ENCODE assay signal across 8 mouse cellular contexts in the genomic region with DNA sequence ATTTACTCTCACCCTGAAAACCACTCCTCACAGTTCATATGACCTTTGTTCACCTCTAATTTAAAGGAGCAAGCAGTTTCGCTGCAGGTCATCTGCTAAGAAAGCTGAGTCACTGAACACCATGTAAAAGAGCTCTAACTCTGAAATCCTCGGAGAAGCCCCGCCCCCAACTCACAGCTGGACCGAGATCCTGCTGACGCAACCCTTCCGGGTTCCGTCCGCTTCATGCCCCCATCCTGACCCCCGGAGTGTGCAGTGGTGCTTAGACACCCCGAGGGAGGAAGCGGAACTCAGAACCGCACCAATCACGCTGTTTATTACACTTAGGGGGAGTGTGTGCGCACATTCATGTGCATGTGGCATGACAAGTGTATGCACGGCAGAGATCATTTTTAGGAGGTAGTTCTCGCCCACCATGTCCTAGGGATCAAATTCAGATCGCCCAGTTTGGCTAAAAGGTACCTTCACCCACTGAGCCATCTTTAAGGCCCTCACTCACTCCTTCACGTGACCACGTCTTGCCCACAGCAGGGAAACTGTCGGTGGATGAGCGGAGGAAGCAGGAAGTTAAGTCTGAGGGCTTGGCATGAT. TPM values are rescaled to one million over a fixed set of nuclear protein-coding genes. Genes with fewer than 3 reads are reported as not detected.
DNase-seq lines count a peak whose midpoint lies in the region; ATAC-seq and TF ChIP-seq lines count a peak whose summit lies in the region.

No protein-coding gene starts in this region.

- no peaks in the 10 kb centered on the region for H3K36me3 ChIP-seq in forebrain, embryonic 14.5 days (ENCODE audit: control insufficient read depth, insufficient read depth, low read length)
- H3K36me3 ChIP-seq in limb, embryonic 12.5 days: no peaks in the 10 kb centered on the region
- H3K36me3 ChIP-seq in midbrain, embryonic 11.5 days (ENCODE audit: control insufficient read depth, insufficient read depth, low read length): no peaks in the 10 kb centered on the region
- no peaks in the 10 kb centered on the region for H3K36me3 ChIP-seq in testis, adult 2 months (ENCODE audit: control insufficient read depth, insufficient read depth, low read length)

- peaks cover 4% of the 10 kb centered on the region; the same call in 1 of the 2 replicates for H3K27me3 ChIP-seq in forebrain, embryonic 14.5 days (replicated peaks; ENCODE audit: control insufficient read depth, insufficient read depth, low read length)
- H3K27me3 ChIP-seq in limb, embryonic 12.5 days: peaks cover 36% of the 10 kb centered on the region
- H3K27me3 ChIP-seq in midbrain, embryonic 11.5 days (ENCODE audit: control insufficient read depth, insufficient read depth, low read length): peaks cover 18% of the 10 kb centered on the region
- no peaks in the 10 kb centered on the region for H3K27me3 ChIP-seq in testis, adult 2 months (ENCODE audit: control insufficient read depth, insufficient read depth, low read length)

- no peak for ATAC-seq in forebrain, embryonic 14.5 days
- ATAC-seq in hematopoietic stem cell, adult 5-6 weeks (replicated peaks in 1 of 2; ENCODE audit: insufficient read depth in 1 of 2, low FRiP score in 2 of 2, low TSS enrichment in 1 of 2, low read depth in 1 of 2, poor library complexity in 2 of 2, severe bottlenecking in 2 of 2): peak; percentile 89 to 93
- ATAC-seq in limb, embryonic 12.5 days (ENCODE audit: insufficient number of reproducible peaks, insufficient read depth, low FRiP score, low TSS enrichment, low read depth): no peak
- ATAC-seq in midbrain, embryonic 11.5 days (ENCODE audit: low FRiP score): no peak

- H3K9me3 ChIP-seq in forebrain, embryonic 14.5 days (replicated peaks; ENCODE audit: control insufficient read depth, low read length): no peaks in the 10 kb centered on the region
- H3K9me3 ChIP-seq in limb, embryonic 12.5 days: no peaks in the 10 kb centered on the region
- no peaks in the 10 kb centered on the region for H3K9me3 ChIP-seq in midbrain, embryonic 11.5 days (ENCODE audit: control insufficient read depth, low read length)

- 0 out of 2 replicates have a peak overlapping the region, but pooled peaks have one; percentile 3 for H3K4me3 ChIP-seq in forebrain, embryonic 14.5 days (ENCODE audit: low read depth, low read length)
- peak overlapping the region; percentile 28 for H3K4me3 ChIP-seq in limb, embryonic 12.5 days (replicated peaks)
- peak overlapping the region; percentile 18; the same call in 1 of the 2 replicates for H3K4me3 ChIP-seq in midbrain, embryonic 11.5 days (ENCODE audit: low read depth, low read length)
- H3K4me3 ChIP-seq in testis, adult 2 months (ENCODE audit: control insufficient read depth, low read depth, low read length): peak overlapping the region; percentile 54

- TF ChIP-seq POLR2A in testis, adult 2 months (IDR thresholded peaks at IDR 0.05; ENCODE audit: control insufficient read depth, low read depth, low read length): no peak

- 33% methylated on average over 21 of the region's 21 CpGs for WGBS in forebrain, embryonic 14.5 days
- 22% methylated on average over 21 of the region's 21 CpGs for WGBS in limb, embryonic 12.5 days
- 29% methylated on average over 21 of the region's 21 CpGs for WGBS in midbrain, embryonic 11.5 days

- DNase-seq in urinary bladder, postnatal 25 days (ENCODE audit: low spot score): peak; percentile 65
- no peak for DNase-seq in urinary bladder, adult 2 months (ENCODE audit: low spot score)
- DNase-seq in forebrain, embryonic 14.5 days (ENCODE audit: low spot score): no peak
- no peak for DNase-seq in midbrain, embryonic 11.5 days (ENCODE audit: low spot score, missing footprints)
- no peak for DNase-seq in MN1 (ENCODE audit: low spot score)

- H3K4me1 ChIP-seq in forebrain, embryonic 14.5 days (ENCODE audit: control insufficient read depth, insufficient read depth, low read length): peaks cover 4% of the 10 kb centered on the region
- H3K4me1 ChIP-seq in limb, embryonic 12.5 days (replicated peaks): peaks cover 31% of the 10 kb centered on the region
- H3K4me1 ChIP-seq in midbrain, embryonic 11.5 days (ENCODE audit: control insufficient read depth, insufficient read depth, low read length): no peaks in the 10 kb centered on the region
- H3K4me1 ChIP-seq in testis, adult 2 months (ENCODE audit: control insufficient read depth, insufficient read depth, low read length): peaks cover 8% of the 10 kb centered on the region

- no peak overlapping the region for H3K27ac ChIP-seq in forebrain, embryonic 14.5 days (ENCODE audit: low read depth, low read length)
- no peak overlapping the region for H3K27ac ChIP-seq in limb, embryonic 12.5 days
- no peak overlapping the region for H3K27ac ChIP-seq in midbrain, embryonic 11.5 days (ENCODE audit: low read depth, low read length)
- no peak overlapping the region for H3K27ac ChIP-seq in testis, adult 2 months (ENCODE audit: control insufficient read depth, insufficient read depth, low read depth, low read length)

- H3K9ac ChIP-seq in forebrain, embryonic 14.5 days (ENCODE audit: low read length): no peak overlapping the region
- no peak overlapping the region for H3K9ac ChIP-seq in limb, embryonic 12.5 days (replicated peaks)
- H3K9ac ChIP-seq in midbrain, embryonic 11.5 days (ENCODE audit: low read length): no peak overlapping the region; the same call in 1 of the 2 replicates

- H3K4me2 ChIP-seq in forebrain, embryonic 14.5 days (ENCODE audit: low read length): peak overlapping the region; percentile 27; the same call in 1 of the 2 replicates
- H3K4me2 ChIP-seq in limb, embryonic 12.5 days: peak overlapping the region; percentile 54
- peak overlapping the region; percentile 39 for H3K4me2 ChIP-seq in midbrain, embryonic 11.5 days

- TF ChIP-seq CTCF in testis, adult 2 months (IDR thresholded peaks at IDR 0.05; ENCODE audit: control insufficient read depth, insufficient read depth, insufficient replicate concordance, low read depth, low read length): no peak

RNA-seq across cellular contexts. Expression of a gene that starts 12.3 kb away (rescaled TPM):
- 256 and 257 TPM in 2 replicates for polyA plus RNA-seq in urinary bladder, adult 2 months (2012; rRNA removed)
- polyA plus RNA-seq in forebrain, embryonic 14.5 days (2014; fragmentation: Nextera tagmentation; extraction: Ambion mirVana): 77.2 and 110 TPM in 2 replicates
- total RNA-seq in hematopoietic stem cell, adult 5-6 weeks (2017): 19.3 and 81.7 TPM in 2 replicates
- polyA plus RNA-seq in limb, embryonic 12.5 days (2016; fragmentation: Nextera tagmentation; extraction: Ambion mirVana): 43.6 and 53.6 TPM in 2 replicates
- 87.0 and 94.1 TPM in 2 replicates for polyA plus RNA-seq in midbrain, embryonic 11.5 days (2014; fragmentation: Nextera tagmentation; extraction: Ambion mirVana)
- 1,753 and 1,911 TPM in 2 replicates for polyA plus RNA-seq in testis, adult 2 months (2012; rRNA removed)

RNA-seq across cellular contexts. Expression of a gene that starts 18.7 kb away (rescaled TPM):
- polyA plus RNA-seq in urinary bladder, adult 2 months (2012; rRNA removed): 100.0 and 101 TPM in 2 replicates
- polyA plus RNA-seq in forebrain, embryonic 14.5 days (2014; fragmentation: Nextera tagmentation; extraction: Ambion mirVana): 29.4 and 47.5 TPM in 2 replicates
- 4.9 and 52.7 TPM in 2 replicates for total RNA-seq in hematopoietic stem cell, adult 5-6 weeks (2017)
- 15.1 TPM in 2 replicates for polyA plus RNA-seq in limb, embryonic 12.5 days (2016; fragmentation: Nextera tagmentation; extraction: Ambion mirVana)
- 22.9 and 29.8 TPM in 2 replicates for polyA plus RNA-seq in midbrain, embryonic 11.5 days (2014; fragmentation: Nextera tagmentation; extraction: Ambion mirVana)
- polyA plus RNA-seq in testis, adult 2 months (2012; rRNA removed): 232 and 277 TPM in 2 replicates

RNA-seq across cellular contexts. Expression of a gene that starts 23.2 kb away (rescaled TPM):
- 32.1 and 36.8 TPM in 2 replicates for polyA plus RNA-seq in urinary bladder, adult 2 months (2012; rRNA removed)
- 65.2 and 72.6 TPM in 2 replicates for polyA plus RNA-seq in forebrain, embryonic 14.5 days (2014; fragmentation: Nextera tagmentation; extraction: Ambion mirVana)
- 29.3 and 31.3 TPM in 2 replicates for total RNA-seq in hematopoietic stem cell, adult 5-6 weeks (2017)
- polyA plus RNA-seq in limb, embryonic 12.5 days (2016; fragmentation: Nextera tagmentation; extraction: Ambion mirVana): 114 TPM in 2 replicates
- polyA plus RNA-seq in midbrain, embryonic 11.5 days (2014; fragmentation: Nextera tagmentation; extraction: Ambion mirVana): 118 and 121 TPM in 2 replicates
- polyA plus RNA-seq in testis, adult 2 months (2012; rRNA removed): 24.9 and 27.1 TPM in 2 replicates

RNA-seq across cellular contexts. Expression of a gene that starts 38.8 kb away (rescaled TPM):
- polyA plus RNA-seq in urinary bladder, adult 2 months (2012; rRNA removed): 1.6 and 3.5 TPM in 2 replicates
- polyA plus RNA-seq in forebrain, embryonic 14.5 days (2014; fragmentation: Nextera tagmentation; extraction: Ambion mirVana): 237 and 306 TPM in 2 replicates
- not detected in 2 replicates for total RNA-seq in hematopoietic stem cell, adult 5-6 weeks (2017)
- polyA plus RNA-seq in limb, embryonic 12.5 days (2016; fragmentation: Nextera tagmentation; extraction: Ambion mirVana): 0.43 and 0.45 TPM in 2 replicates
- polyA plus RNA-seq in midbrain, embryonic 11.5 days (2014; fragmentation: Nextera tagmentation; extraction: Ambion mirVana): 8.5 and 12.0 TPM in 2 replicates
- 6.3 and 9.4 TPM in 2 replicates for polyA plus RNA-seq in testis, adult 2 months (2012; rRNA removed)

RNA-seq across cellular contexts. Expression of a gene that starts 54.2 kb away (rescaled TPM):
- not detected in 2 replicates for polyA plus RNA-seq in urinary bladder, adult 2 months (2012; rRNA removed)
- polyA plus RNA-seq in forebrain, embryonic 14.5 days (2014; fragmentation: Nextera tagmentation; extraction: Ambion mirVana): not detected in 2 replicates
- total RNA-seq in hematopoietic stem cell, adult 5-6 weeks (2017): not detected in 2 replicates
- not detected in 2 replicates for polyA plus RNA-seq in limb, embryonic 12.5 days (2016; fragmentation: Nextera tagmentation; extraction: Ambion mirVana)
- polyA plus RNA-seq in midbrain, embryonic 11.5 days (2014; fragmentation: Nextera tagmentation; extraction: Ambion mirVana): not detected in 2 replicates
- polyA plus RNA-seq in testis, adult 2 months (2012; rRNA removed): not detected in 2 replicates

Comparison
In these comparisons a context has a peak if more than half of its experiments do, and no peak if none do; other contexts are left out.
1. ATAC-seq: peak in hematopoietic stem cell, adult 5-6 weeks (2 of 2); none in forebrain, embryonic 14.5 days (single experiment), limb, embryonic 12.5 days (single experiment) and midbrain, embryonic 11.5 days (single experiment).
2. H3K4me3 ChIP-seq: peak in every context shown above with its lines; median percentile 54 in testis, adult 2 months; 28 in limb, embryonic 12.5 days; 18 in midbrain, embryonic 11.5 days; 3 in forebrain, embryonic 14.5 days.
3. Peak in every context shown above with its lines, with median percentiles within 50 percentile points of each other: H3K4me2 ChIP-seq.